Mouse (Mus musculus): ENCODE results near the gene Mtus2. TPM values are rescaled to one million over a fixed set of nuclear protein-coding genes. Genes with fewer than 3 reads are reported as not detected.

Gene Mtus2
- total and polyA plus RNA-seq, 2 experiments, result 0.18 to 0.66 TPM

DNA sequence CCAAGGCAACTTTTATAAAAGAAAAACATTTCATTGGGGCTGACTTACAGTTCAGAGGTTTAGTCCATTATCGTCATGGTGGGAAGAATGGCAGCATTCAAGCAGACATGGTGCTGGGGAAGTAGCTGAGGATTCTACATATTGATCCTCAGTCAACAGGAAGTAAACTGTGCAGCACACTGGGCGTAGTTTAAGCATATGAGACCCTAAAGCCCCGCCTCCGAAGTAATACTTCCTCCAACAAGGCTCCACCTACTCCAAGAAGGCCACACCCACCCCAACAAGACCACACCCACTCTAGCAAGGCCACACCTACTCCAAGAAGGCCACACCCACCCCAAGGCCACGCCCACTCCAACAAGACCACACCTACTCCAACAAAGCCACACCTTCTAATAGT is 55.0 kb downstream of the Mtus2 start:
- DNase-seq (ENCODE audit: extremely low read depth, low read depth, low spot score), result no peak
- TF ChIP-seq POLR2A (IDR thresholded peaks at IDR 0.05; ENCODE audit: extremely low read depth, insufficient read depth, low read length) (no peak), CTCF (IDR thresholded peaks at IDR 0.05; ENCODE audit: low read depth, low read length) (no peak)
- Histone ChIP-seq H3K4me3 (ENCODE audit: insufficient read depth, low read depth, low read length) (no peak overlapping the region), H3K79me2 (ENCODE audit: control insufficient read depth, insufficient read depth, low read length) (no peaks in the 10 kb centered on the region), H3K4me1 (ENCODE audit: control insufficient read depth, insufficient read depth, low read length) (no peaks in the 10 kb centered on the region), H3K27me3 (ENCODE audit: control insufficient read depth, insufficient read depth, low read length) (no peaks in the 10 kb centered on the region), H3K36me3 (ENCODE audit: control insufficient read depth, insufficient read depth, low read length) (no peaks in the 10 kb centered on the region), H3K27ac (replicated peaks; ENCODE audit: insufficient read depth, low read depth, low read length) (no peak overlapping the region), H3K9ac (ENCODE audit: low read depth, low read length) (no peak overlapping the region)
- WGBS, result 78% methylated on average over 5 of the region's 5 CpGs

DNA sequence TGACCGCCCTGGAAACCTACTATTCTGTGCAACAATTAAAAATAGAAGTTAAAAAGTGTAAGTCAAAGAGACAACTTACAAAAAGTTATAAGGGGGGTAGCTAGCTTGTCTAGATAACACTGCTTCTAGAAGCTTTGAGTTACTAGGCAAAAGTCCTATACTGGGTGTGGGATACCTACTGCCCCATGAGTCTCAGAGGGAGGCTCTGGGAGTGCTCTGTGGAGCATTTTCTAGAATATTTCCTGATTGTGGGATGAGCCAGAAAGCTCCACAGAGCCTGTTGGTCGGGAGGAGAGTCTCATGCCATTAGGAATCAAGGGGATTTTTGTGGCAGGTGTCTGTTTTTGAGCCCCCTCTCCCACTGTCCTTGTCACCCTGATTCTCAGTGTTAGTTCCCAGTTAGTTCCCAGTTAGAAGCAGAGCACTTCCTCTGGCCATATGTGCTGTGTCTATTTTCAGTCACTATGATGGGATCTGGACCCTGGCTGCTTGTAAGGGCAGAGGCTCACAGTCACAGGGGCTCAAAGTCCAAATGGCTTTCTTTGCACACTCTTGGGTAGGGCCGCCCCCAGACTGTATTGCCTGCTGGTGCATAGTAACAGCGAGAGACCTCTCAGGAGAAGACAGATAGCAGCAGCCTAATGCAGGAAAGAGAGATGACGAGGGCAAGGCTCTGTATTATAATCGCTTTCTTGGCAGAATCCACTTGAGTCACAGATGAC is 57.2 kb downstream of the Mtus2 start:
- H3K4me3 ChIP-seq (ENCODE audit: insufficient read depth, low read depth, low read length), result no peak overlapping the region
- no peaks in the 10 kb centered on the region for H3K27me3 ChIP-seq (ENCODE audit: control insufficient read depth, insufficient read depth, low read length)
- no peak overlapping the region for H3K9ac ChIP-seq (ENCODE audit: low read depth, low read length)
- H3K4me1 ChIP-seq (ENCODE audit: control insufficient read depth, insufficient read depth, low read length), result no peaks in the 10 kb centered on the region
- DNase-seq (ENCODE audit: extremely low read depth, low read depth, low spot score), result no peak
- H3K27ac ChIP-seq (replicated peaks; ENCODE audit: insufficient read depth, low read depth, low read length), result no peak overlapping the region
- TF ChIP-seq POLR2A (IDR thresholded peaks at IDR 0.05; ENCODE audit: extremely low read depth, insufficient read depth, low read length) (no peak), CTCF (IDR thresholded peaks at IDR 0.05; ENCODE audit: low read depth, low read length) (no peak)
- H3K36me3 ChIP-seq (ENCODE audit: control insufficient read depth, insufficient read depth, low read length), result no peaks in the 10 kb centered on the region
- no peaks in the 10 kb centered on the region for H3K79me2 ChIP-seq (ENCODE audit: control insufficient read depth, insufficient read depth, low read length)
- 49% methylated on average over 6 of the region's 6 CpGs for WGBS

DNA sequence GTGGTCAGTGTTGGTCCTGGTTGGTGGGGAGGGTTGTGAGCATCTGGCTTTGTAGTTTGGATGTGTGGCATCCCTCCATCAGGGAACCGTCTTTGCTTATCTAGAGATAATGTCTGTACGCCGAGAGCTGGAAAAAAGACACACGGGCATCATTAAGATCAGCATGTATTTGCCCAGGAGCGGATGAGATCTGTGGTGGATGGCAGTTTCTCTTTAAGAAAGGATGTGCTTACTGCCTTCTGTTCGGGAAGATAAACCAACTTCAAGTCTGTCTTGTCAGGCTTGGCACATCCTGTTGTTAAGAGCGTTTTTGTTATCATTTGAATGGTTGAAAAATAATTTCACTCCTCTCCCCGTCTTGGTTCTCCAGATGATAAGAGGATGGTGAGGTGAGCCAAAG is 58.3 kb downstream of the Mtus2 start:
- no peak for DNase-seq (ENCODE audit: extremely low read depth, low read depth, low spot score)
- no peak overlapping the region for H3K9ac ChIP-seq (ENCODE audit: low read depth, low read length)
- H3K4me3 ChIP-seq (ENCODE audit: insufficient read depth, low read depth, low read length), result no peak overlapping the region
- H3K79me2 ChIP-seq (ENCODE audit: control insufficient read depth, insufficient read depth, low read length), result no peaks in the 10 kb centered on the region
- H3K36me3 ChIP-seq (ENCODE audit: control insufficient read depth, insufficient read depth, low read length), result no peaks in the 10 kb centered on the region
- H3K27me3 ChIP-seq (ENCODE audit: control insufficient read depth, insufficient read depth, low read length), result no peaks in the 10 kb centered on the region
- no peaks in the 10 kb centered on the region for H3K4me1 ChIP-seq (ENCODE audit: control insufficient read depth, insufficient read depth, low read length)
- 62% methylated on average over 8 of the region's 8 CpGs for WGBS
- H3K27ac ChIP-seq (replicated peaks; ENCODE audit: insufficient read depth, low read depth, low read length), result no peak overlapping the region
- no peak for TF ChIP-seq CTCF (IDR thresholded peaks at IDR 0.05; ENCODE audit: low read depth, low read length)
- no peak for TF ChIP-seq POLR2A (IDR thresholded peaks at IDR 0.05; ENCODE audit: extremely low read depth, insufficient read depth, low read length)

DNA sequence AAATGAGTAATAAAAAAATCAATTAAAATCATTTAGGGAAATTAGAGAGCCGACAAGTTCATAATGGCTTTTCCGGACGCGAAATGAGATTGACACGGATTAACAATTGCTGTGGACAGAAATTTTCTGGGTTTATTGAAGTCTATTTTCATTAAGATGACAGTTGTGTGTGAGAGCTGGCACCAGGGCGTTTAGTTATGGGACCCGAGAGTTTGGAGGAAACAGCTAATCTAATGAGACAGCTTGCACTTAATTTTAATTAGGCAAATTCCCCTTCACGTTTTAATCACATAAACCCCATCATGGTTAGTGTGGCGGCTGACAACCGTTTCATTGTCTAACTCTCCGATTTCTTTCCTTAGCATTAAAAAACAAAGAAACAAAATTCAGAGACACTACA is 60.3 kb downstream of the Mtus2 start:
- Histone ChIP-seq H3K79me2 (ENCODE audit: control insufficient read depth, insufficient read depth, low read length) (no peaks in the 10 kb centered on the region), H3K27me3 (ENCODE audit: control insufficient read depth, insufficient read depth, low read length) (no peaks in the 10 kb centered on the region), H3K9ac (ENCODE audit: low read depth, low read length) (no peak overlapping the region), H3K27ac (replicated peaks; ENCODE audit: insufficient read depth, low read depth, low read length) (no peak overlapping the region), H3K36me3 (ENCODE audit: control insufficient read depth, insufficient read depth, low read length) (no peaks in the 10 kb centered on the region), H3K4me1 (ENCODE audit: control insufficient read depth, insufficient read depth, low read length) (no peaks in the 10 kb centered on the region), H3K4me3 (ENCODE audit: insufficient read depth, low read depth, low read length) (no peak overlapping the region)
- TF ChIP-seq POLR2A (IDR thresholded peaks at IDR 0.05; ENCODE audit: extremely low read depth, insufficient read depth, low read length), result no peak
- TF ChIP-seq CTCF (IDR thresholded peaks at IDR 0.05; ENCODE audit: low read depth, low read length), result no peak
- 93% methylated on average over 11 of the region's 11 CpGs for WGBS
- no peak for DNase-seq (ENCODE audit: extremely low read depth, low read depth, low spot score)

DNA sequence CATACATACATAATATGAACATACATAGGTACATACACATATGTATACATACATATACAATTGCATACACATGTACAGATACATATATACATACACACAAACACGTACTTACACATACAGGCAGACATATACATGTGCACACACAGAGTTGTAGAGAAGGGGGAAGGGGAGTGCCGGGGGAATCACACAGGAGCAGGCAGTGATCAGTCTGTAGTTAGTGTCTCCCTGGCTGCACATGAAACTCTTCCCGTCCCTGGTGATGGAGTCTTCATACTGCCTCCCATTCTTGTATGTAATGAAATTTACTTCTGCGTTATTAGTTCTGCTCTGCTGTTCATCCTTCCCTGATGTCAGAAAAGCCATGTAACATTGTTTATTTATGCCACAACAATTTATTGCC is 65.7 kb downstream of the Mtus2 start:
- no peaks in the 10 kb centered on the region for H3K27me3 ChIP-seq (ENCODE audit: control insufficient read depth, insufficient read depth, low read length)
- TF ChIP-seq CTCF (IDR thresholded peaks at IDR 0.05; ENCODE audit: low read depth, low read length) (no peak), POLR2A (IDR thresholded peaks at IDR 0.05; ENCODE audit: extremely low read depth, insufficient read depth, low read length) (no peak)
- WGBS, result 82% methylated on average over 4 of the region's 4 CpGs
- no peaks in the 10 kb centered on the region for H3K4me1 ChIP-seq (ENCODE audit: control insufficient read depth, insufficient read depth, low read length)
- no peak for DNase-seq (ENCODE audit: extremely low read depth, low read depth, low spot score)
- H3K9ac ChIP-seq (ENCODE audit: low read depth, low read length), result no peak overlapping the region
- no peaks in the 10 kb centered on the region for H3K36me3 ChIP-seq (ENCODE audit: control insufficient read depth, insufficient read depth, low read length)
- no peak overlapping the region for H3K27ac ChIP-seq (replicated peaks; ENCODE audit: insufficient read depth, low read depth, low read length)
- H3K79me2 ChIP-seq (ENCODE audit: control insufficient read depth, insufficient read depth, low read length), result no peaks in the 10 kb centered on the region
- H3K4me3 ChIP-seq (ENCODE audit: insufficient read depth, low read depth, low read length), result no peak overlapping the region
